Mouse (Mus musculus) limb, embryonic 12.5 days (tissue): Measurements from ENCODE around the gene Supt6. TPM values are rescaled to one million over a fixed set of nuclear protein-coding genes. Genes with fewer than 3 reads are reported as not detected.

ENCODE experiments used
- ATAC-seq: fragments of 200-750 bp; cut with Nextera tagmentation; 2 replicates; pipeline ENCODE4 v1.8.0; 2017; ENCODE audit warnings: low read depth, moderate TSS enrichment; ENCODE audit not compliant: insufficient number of reproducible peaks, insufficient read depth, low FRiP score, low TSS enrichment
- H3K27ac ChIP-seq: fragments of 300-500 bp; sonication (generic); 2 replicates; pipeline ENCODE4 v1.5.1; 2016; ENCODE audit warnings: mild to moderate bottlenecking, moderate library complexity
- H3K27me3 ChIP-seq: fragments of 300-500 bp; sonication (generic); 2 replicates; pipeline ENCODE4 v1.6.1; 2016; ENCODE audit warnings: mild to moderate bottlenecking, moderate library complexity
- H3K36me3 ChIP-seq: fragments of 300-500 bp; sonication (generic); 2 replicates; pipeline ENCODE4 v1.6.1; 2016; ENCODE audit warnings: mild to moderate bottlenecking, moderate library complexity
- H3K4me1 ChIP-seq: fragments of 300-500 bp; sonication (generic); replicated peaks from 2 replicates; pipeline ENCODE4 v1.6.1; 2016
- H3K4me2 ChIP-seq: fragments of 300-500 bp; sonication (generic); 2 replicates; pipeline ENCODE4 v1.6.1; 2016; ENCODE audit warnings: mild to moderate bottlenecking, moderate library complexity
- H3K4me3 ChIP-seq: fragments of 300-500 bp; sonication (generic); replicated peaks from 2 replicates; pipeline ENCODE4 v1.5.1; 2016; ENCODE audit warnings: mild to moderate bottlenecking
- H3K9ac ChIP-seq: fragments of 300-500 bp; sonication (generic); replicated peaks from 2 replicates; pipeline ENCODE4 v1.6.1; 2016; ENCODE audit warnings: mild to moderate bottlenecking, moderate library complexity
- H3K9me3 ChIP-seq: fragments of 300-500 bp; sonication (generic); 2 replicates; pipeline ENCODE4 v1.6.1; 2016; ENCODE audit warnings: mild to moderate bottlenecking, moderate library complexity
- WGBS: fragments of 180-500 bp; shearing (Covaris S2); methylation state at CpG from one replicate; pipeline ENCODE4 v1.1.7; 2016; 5-methylcytosine and 5-hydroxymethylcytosine counted together
- polyA plus RNA-seq: library from polyadenylated mRNA; unstranded; fragments of >200 nt; fragmentation: Nextera tagmentation; extraction: Ambion mirVana; gene quantifications from 2 replicates; pipeline ENCODE4 v1.2.1, GENCODE M21; 2016

The Supt6 gene
- polyA plus RNA-seq, 1 experiment from 2014 or later, result 36.8 TPM

DNA sequence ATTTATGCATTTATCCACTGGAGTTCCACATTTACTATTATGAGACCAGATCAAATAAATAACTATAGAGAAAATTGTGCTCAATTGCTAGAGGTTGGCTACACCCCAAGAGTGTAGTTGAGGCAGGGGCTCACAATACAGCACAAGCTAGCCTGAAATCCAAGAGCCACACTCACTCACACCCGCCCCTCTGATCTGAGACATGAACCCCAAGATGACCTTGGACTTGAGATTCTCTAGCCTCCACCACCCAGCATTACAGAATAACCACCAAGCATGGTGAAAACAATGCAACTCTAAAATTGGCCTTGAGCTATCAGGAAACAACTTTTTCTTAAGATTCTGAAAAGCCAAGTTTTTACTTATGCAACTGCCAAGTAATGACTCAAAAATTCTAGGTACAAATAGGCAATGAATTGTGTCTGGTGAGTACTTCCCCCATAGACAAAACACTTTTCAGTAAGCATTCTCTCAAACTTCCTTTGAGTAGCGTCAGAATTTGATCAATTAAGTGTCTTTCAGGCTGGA, 63.9 kb downstream of the Supt6 start:
- WGBS, result 49% methylated on average over 2 of the region's 2 CpGs
- peaks cover 30% of the 10 kb centered on the region for H3K36me3 ChIP-seq
- H3K27me3 ChIP-seq, result no peaks in the 10 kb centered on the region
- H3K4me2 ChIP-seq, result peak overlapping the region; percentile 72
- no peaks in the 10 kb centered on the region for H3K9me3 ChIP-seq
- ATAC-seq, result no peak
- peak overlapping the region; percentile 92 for H3K9ac ChIP-seq
- peaks cover 51% of the 10 kb centered on the region for H3K4me1 ChIP-seq
- peak overlapping the region; percentile 88 for H3K4me3 ChIP-seq
- H3K27ac ChIP-seq, result 0 out of 2 replicates have a peak overlapping the region, but pooled peaks have one; percentile 12

DNA sequence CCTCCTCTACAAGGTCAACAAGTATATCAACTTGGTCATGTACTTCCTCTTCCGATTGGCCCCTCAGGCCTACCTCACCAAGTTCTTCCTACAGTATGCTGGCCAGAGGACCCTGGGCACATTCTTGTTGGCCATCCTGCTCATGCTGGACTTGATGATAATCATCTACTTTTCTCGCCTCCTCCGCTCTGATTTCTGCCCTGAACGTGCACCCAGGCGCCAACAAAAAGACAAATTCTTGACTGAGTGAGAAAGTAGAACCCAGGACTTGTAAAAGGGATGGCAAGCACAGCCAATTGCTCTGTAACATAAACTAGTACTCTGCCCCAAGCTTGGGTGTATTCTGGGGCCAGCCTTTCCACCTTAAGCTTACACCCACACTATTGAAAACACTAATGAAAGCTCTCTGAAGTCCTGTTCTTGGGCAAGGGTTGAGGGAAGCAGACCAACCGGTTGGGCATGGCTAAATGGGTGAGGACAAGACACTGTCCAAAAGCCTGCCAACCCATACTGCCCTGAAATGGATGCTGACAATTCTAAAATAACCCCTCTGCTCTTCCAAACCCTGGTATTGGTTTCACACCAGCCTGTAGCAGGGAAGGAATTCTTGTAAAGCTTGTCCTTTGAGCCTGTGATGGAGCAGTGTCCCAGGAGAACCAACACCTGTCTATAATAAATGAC, 65.6 kb downstream of the Supt6 start:
- Histone ChIP-seq H3K4me3 (no peak overlapping the region), H3K4me1 (peaks cover 52% of the 10 kb centered on the region), H3K27ac (0 out of 2 replicates have a peak overlapping the region, but pooled peaks have one; percentile 97), H3K4me2 (peak overlapping the region; percentile 98), H3K9me3 (no peaks in the 10 kb centered on the region), H3K27me3 (no peaks in the 10 kb centered on the region), H3K9ac (peak overlapping the region; percentile 79; the same call in 1 of the 2 replicates), H3K36me3 (peaks cover 30% of the 10 kb centered on the region)
- 79% methylated on average over 6 of the region's 6 CpGs for WGBS
- no peak for ATAC-seq

GRCm38 (mm10) chr11:78179438-78179999, 66.3 kb downstream of the Supt6 start:
- no peak for ATAC-seq
- Histone ChIP-seq H3K9ac (peak overlapping the region; percentile 79; the same call in 1 of the 2 replicates), H3K9me3 (no peaks in the 10 kb centered on the region), H3K4me2 (peak overlapping the region; percentile 98), H3K4me1 (peaks cover 52% of the 10 kb centered on the region), H3K4me3 (peak overlapping the region; percentile 60), H3K27ac (peak overlapping the region; percentile 97), H3K36me3 (peaks cover 30% of the 10 kb centered on the region), H3K27me3 (no peaks in the 10 kb centered on the region)
- WGBS, result 27% methylated on average over 8 of the region's 8 CpGs

- no peak for ATAC-seq
- no peaks in the 10 kb centered on the region for H3K9me3 ChIP-seq
- peak overlapping the region; percentile 97 for H3K27ac ChIP-seq
- peak overlapping the region; percentile 79 for H3K9ac ChIP-seq
- peaks cover 30% of the 10 kb centered on the region for H3K36me3 ChIP-seq
- peak overlapping the region; percentile 98 for H3K4me2 ChIP-seq
- under 1% methylated on average over 29 of the region's 29 CpGs for WGBS
- H3K27me3 ChIP-seq, result no peaks in the 10 kb centered on the region
- H3K4me1 ChIP-seq, result peaks cover 49% of the 10 kb centered on the region
- peak overlapping the region; percentile 60 for H3K4me3 ChIP-seq
These were observed 66.8 kb downstream of the Supt6 start for GRCm38 (mm10) chr11:78178859-78179437.

- no peaks in the 10 kb centered on the region for H3K9me3 ChIP-seq
- H3K4me1 ChIP-seq, result peaks cover 47% of the 10 kb centered on the region
- WGBS, result under 1% methylated on average over 81 of the region's 84 CpGs
- peak; percentile 84 for ATAC-seq
- H3K27ac ChIP-seq, result peak overlapping the region; percentile 97
- H3K36me3 ChIP-seq, result peaks cover 30% of the 10 kb centered on the region
- H3K4me3 ChIP-seq, result peak overlapping the region; percentile 60
- H3K4me2 ChIP-seq, result peak overlapping the region; percentile 98
- no peaks in the 10 kb centered on the region for H3K27me3 ChIP-seq
- peak overlapping the region; percentile 79 for H3K9ac ChIP-seq
These were observed 67.6 kb downstream of the Supt6 start for GRCm38 (mm10) chr11:78177903-78178858.

DNA sequence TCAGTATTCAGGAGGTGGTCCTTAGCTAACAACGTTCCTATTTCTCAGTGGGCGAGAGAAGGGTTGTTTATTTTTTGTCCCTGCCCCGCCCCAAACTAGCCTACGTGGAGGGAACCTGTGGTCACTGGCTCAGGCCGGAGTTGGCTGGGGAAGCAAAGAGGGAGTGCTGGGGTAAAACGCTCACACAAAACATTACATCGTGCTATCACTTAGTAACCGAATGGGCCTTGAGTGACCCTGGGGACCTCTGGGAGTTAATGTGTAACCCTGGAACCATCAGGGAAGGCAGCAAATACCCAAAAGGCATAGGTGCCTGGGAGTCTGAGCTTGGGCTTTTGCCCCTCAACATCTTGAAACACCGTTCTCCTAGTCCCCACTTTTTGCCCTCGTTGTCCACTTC, 68.3 kb downstream of the Supt6 start:
- under 1% methylated on average over 10 of the region's 10 CpGs for WGBS
- peaks cover 46% of the 10 kb centered on the region for H3K4me1 ChIP-seq

DNA sequence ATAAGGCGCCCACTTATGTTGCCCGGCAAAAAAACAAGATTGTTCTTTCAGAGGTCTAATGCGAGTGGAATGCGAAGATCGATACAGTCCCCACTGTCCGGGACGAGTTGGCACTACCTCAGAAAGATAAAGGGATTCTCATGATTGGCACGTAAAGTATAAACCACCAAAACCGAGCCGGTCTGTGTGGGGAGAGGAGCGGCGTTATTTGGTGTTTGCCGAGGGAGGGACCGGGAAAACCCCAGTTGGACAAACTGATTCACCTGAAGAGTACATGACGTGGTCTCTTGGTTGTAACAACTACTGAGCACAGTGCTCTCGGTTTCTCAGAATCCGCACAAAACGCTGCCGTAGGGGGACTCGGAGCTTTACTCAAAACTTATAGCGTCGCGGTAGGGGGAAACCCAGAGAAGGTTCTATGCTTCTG, 68.9 kb downstream of the Supt6 start:
- Histone ChIP-seq H3K9me3 (no peaks in the 10 kb centered on the region), H3K27ac (peak overlapping the region; percentile 87), H3K4me3 (peak overlapping the region; percentile 60), H3K4me2 (peak overlapping the region; percentile 98), H3K4me1 (peaks cover 41% of the 10 kb centered on the region), H3K36me3 (peaks cover 35% of the 10 kb centered on the region), H3K27me3 (no peaks in the 10 kb centered on the region), H3K9ac (peak overlapping the region; percentile 57)
- 1% methylated on average over 23 of the region's 23 CpGs for WGBS
- ATAC-seq, result no peak

More for the DNA sequence above, 68.3 kb downstream of the Supt6 start:
- ATAC-seq, result no peak
- Histone ChIP-seq H3K4me3 (peak overlapping the region; percentile 60), H3K36me3 (peaks cover 33% of the 10 kb centered on the region), H3K4me2 (peak overlapping the region; percentile 98), H3K9me3 (no peaks in the 10 kb centered on the region), H3K9ac (peak overlapping the region; percentile 57), H3K27ac (peak overlapping the region; percentile 97; the same call in 1 of the 2 replicates), H3K27me3 (no peaks in the 10 kb centered on the region)

- peak; percentile 60 for ATAC-seq
- H3K4me3 ChIP-seq, result peak within 1 kb of the TSS; percentile 60
- H3K9ac ChIP-seq, result peak within 1 kb of the TSS; percentile 57
- no peaks in the 10 kb centered on the region for H3K27me3 ChIP-seq
- no peaks in the 10 kb centered on the region for H3K9me3 ChIP-seq
- WGBS, result under 1% methylated on average over 32 of the region's 32 CpGs
- H3K36me3 ChIP-seq, result peaks cover 31% of the 10 kb centered on the region
- peak within 1 kb of the TSS; percentile 98 for H3K4me2 ChIP-seq
- peaks cover 36% of the 10 kb centered on the region for H3K4me1 ChIP-seq
- peak within 1 kb of the TSS; percentile 97 for H3K27ac ChIP-seq
These were observed 69.4 kb downstream of the Supt6 start, which contains the start of the genes Nek8 and Tlcd1 for GRCm38 (mm10) chr11:78176402-78176862. Nek8 (minus strand) TSS chr11:78176675. Tlcd1 (plus strand) TSS chr11:78176711.

DNA sequence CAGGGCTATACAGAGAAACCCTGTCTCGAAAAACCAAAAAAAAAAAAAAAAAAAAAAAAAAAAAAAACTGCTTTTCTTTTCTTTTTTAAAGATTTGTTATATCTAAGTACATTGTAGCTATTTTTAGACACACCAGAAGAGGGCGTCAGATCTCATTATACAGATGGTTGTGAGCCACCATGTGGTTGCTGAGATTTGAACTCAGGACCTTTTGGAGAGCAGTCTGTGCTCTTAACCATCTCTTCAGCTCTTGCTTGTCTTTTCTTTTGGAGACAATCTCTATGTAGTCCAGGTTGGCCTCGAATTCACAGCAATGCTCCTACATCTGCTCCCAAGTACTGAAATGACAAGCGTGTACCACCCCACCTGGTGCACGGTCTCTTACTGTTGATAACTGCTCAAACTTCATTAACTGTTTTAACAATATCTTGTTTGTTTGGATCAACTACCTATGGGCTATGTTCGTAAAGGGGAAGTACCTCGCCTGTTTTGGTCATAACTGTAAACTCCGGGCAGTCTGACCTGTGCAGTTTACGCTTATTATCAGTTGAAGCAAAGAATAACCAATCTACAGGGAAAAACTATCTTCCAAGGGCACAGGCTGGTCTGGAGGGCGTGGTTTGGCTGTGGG, 69.9 kb downstream of the Supt6 start:
- H3K4me1 ChIP-seq, result peaks cover 30% of the 10 kb centered on the region
- no peaks in the 10 kb centered on the region for H3K9me3 ChIP-seq
- peaks cover 29% of the 10 kb centered on the region for H3K36me3 ChIP-seq
- H3K4me3 ChIP-seq, result peak overlapping the region; percentile 60
- 3% methylated on average over 9 of the region's 10 CpGs for WGBS
- peak overlapping the region; percentile 98 for H3K4me2 ChIP-seq
- H3K27ac ChIP-seq, result peak overlapping the region; percentile 87
- H3K9ac ChIP-seq, result peak overlapping the region; percentile 57
- no peaks in the 10 kb centered on the region for H3K27me3 ChIP-seq
- ATAC-seq, result no peak

DNA sequence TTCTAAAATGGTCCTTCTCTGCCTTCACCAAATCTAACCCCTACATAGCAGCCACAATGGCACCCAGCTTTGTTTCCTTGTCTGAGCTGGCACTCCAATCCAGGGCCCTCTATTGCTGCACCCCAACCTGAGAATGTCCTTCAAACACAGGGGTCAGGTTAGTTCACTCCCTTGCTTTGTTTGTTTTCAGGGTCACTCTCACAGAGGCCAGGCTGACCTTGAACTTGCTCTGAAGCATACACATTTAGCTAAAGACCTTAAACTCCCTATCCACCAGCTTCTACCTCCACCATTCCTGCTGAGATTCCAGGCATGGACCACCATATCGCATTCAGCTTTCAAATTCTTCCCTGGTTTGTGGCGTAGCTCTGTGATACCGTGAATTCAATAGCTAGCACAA, 71.3 kb downstream of the Supt6 start:
- H3K4me3 ChIP-seq, result no peak overlapping the region
- peaks cover 22% of the 10 kb centered on the region for H3K36me3 ChIP-seq
- WGBS, result 91% methylated on average over 3 of the region's 3 CpGs
- H3K27ac ChIP-seq, result no peak overlapping the region
- H3K9me3 ChIP-seq, result no peaks in the 10 kb centered on the region
- H3K4me1 ChIP-seq, result peaks cover 17% of the 10 kb centered on the region
- ATAC-seq, result no peak
- H3K4me2 ChIP-seq, result no peak overlapping the region
- no peak overlapping the region for H3K9ac ChIP-seq
- no peaks in the 10 kb centered on the region for H3K27me3 ChIP-seq
